In genomic region chr3:100474950-100475472, GRCm38 (mm10) we compare ENCODE assay signal across 13 mouse cellular contexts. TPM values are rescaled to one million over a fixed set of nuclear protein-coding genes. Genes with fewer than 3 reads are reported as not detected.
DNase-seq lines count a peak whose midpoint lies in the region; ATAC-seq lines count a peak whose summit lies in the region.
"Had no signal": no experiment of that assay in that cellular context is flagged by ENCODE, and none has a peak within 500 bp of the region (broad histone marks: within the 10 kb centered on the region; RNA-seq: fewer than 3 reads in every experiment).

No protein-coding gene starts in this region.

- DNase-seq in heart, adult 11 months = peak; percentile 63
- DNase-seq in heart, embryonic 10.5 days (ENCODE audit: low spot score) = no peak
- DNase-seq in CD4-positive helper T cell, adult 2 months (ENCODE audit: low read depth, low spot score) = peak; percentile 54
- peak; percentile 13 for DNase-seq in brain, adult 2 months (ENCODE audit: low read depth, low spot score)
- no peak for DNase-seq in layer of hippocampus, adult 8-10 months (ENCODE audit: low spot score in 2 of 2)
- no peak for DNase-seq in thymus, postnatal 10 days (ENCODE audit: low spot score in 2 of 2)
- DNase-seq: adrenal gland, adult 8-10 months; cerebellum, postnatal 10 days; lung, adult 2 months; lung, postnatal 4 days; right cerebral cortex, postnatal 4 days had no signal

- H3K9ac ChIP-seq in midbrain, embryonic 12.5 days (replicated peaks) = 0 out of 2 replicates have a peak overlapping the region, but pooled peaks have one; percentile 11

- H3K27ac ChIP-seq in heart, embryonic 10.5 days = no peak overlapping the region
- peak overlapping the region; percentile 75 for H3K27ac ChIP-seq in midbrain, embryonic 12.5 days (replicated peaks)

- peak; percentile 51 for ATAC-seq in midbrain, embryonic 12.5 days (ENCODE audit: low FRiP score, low read depth)
- ATAC-seq in frontal cortex, adult (ENCODE audit: low TSS enrichment) = no peak

- 47% methylated on average over 8 of the region's 8 CpGs for WGBS in heart, embryonic 10.5 days
- 34% methylated on average over 8 of the region's 8 CpGs for WGBS in midbrain, embryonic 12.5 days

- H3K9me3 ChIP-seq in heart, embryonic 10.5 days = no peaks in the 10 kb centered on the region
- no peaks in the 10 kb centered on the region for H3K9me3 ChIP-seq in midbrain, embryonic 12.5 days

- peaks cover 5% of the 10 kb centered on the region; the same call in 1 of the 2 replicates for H3K36me3 ChIP-seq in heart, embryonic 10.5 days
- H3K36me3 ChIP-seq in midbrain, embryonic 12.5 days = peaks cover 5% of the 10 kb centered on the region; the same call in 1 of the 2 replicates

- H3K4me2 ChIP-seq in midbrain, embryonic 12.5 days (replicated peaks) = no peak overlapping the region

- H3K4me1 ChIP-seq in heart, embryonic 10.5 days = 0 out of 2 replicates have a peak, but pooled peaks cover 2% of the 10 kb centered on the region
- peaks cover 14% of the 10 kb centered on the region; the same call in 1 of the 2 replicates for H3K4me1 ChIP-seq in midbrain, embryonic 12.5 days

- H3K4me3 ChIP-seq in heart, embryonic 10.5 days = no peak overlapping the region
- no peak overlapping the region for H3K4me3 ChIP-seq in midbrain, embryonic 12.5 days

- no peaks in the 10 kb centered on the region for H3K27me3 ChIP-seq in heart, embryonic 10.5 days (ENCODE audit: insufficient read depth, poor library complexity, severe bottlenecking)
- H3K27me3 ChIP-seq in midbrain, embryonic 12.5 days = no peaks in the 10 kb centered on the region; the same call in 1 of the 2 replicates

RNA-seq across cellular contexts. Expression of gene Tent5c, which starts 14.1 kb away (rescaled TPM):
- 4.1 and 5.0 TPM in 2 replicates for polyA plus RNA-seq in heart, embryonic 10.5 days (2016; fragmentation: Nextera tagmentation; extraction: Ambion mirVana)
- polyA plus RNA-seq in midbrain, embryonic 12.5 days (2016; fragmentation: Nextera tagmentation; extraction: Ambion mirVana) = 8.0 and 9.1 TPM in 2 replicates
- total RNA-seq in layer of hippocampus, adult 8-10 months (2022) = 10 to 100 TPM in 2 of 4 experiments, 1 to 10 TPM in 2; 2.1 to 18.9 (median 9.0) TPM

Comparison
In these comparisons a context has a peak if more than half of its experiments do, and no peak if none do; other contexts are left out.
1. DNase-seq: peak in heart, adult 11 months (single experiment), CD4-positive helper T cell, adult 2 months (single experiment) and brain, adult 2 months (single experiment); none in heart, embryonic 10.5 days (single experiment), layer of hippocampus, adult 8-10 months (0 of 2) and thymus, postnatal 10 days (0 of 2).